Mouse (Mus musculus) heart, adult 9 months (tissue): Measurements from ENCODE around the gene Tmem199.

ENCODE experiments used
- DNase-seq, 2 experiments: peaks; one replicate each; pipeline ENCODE4 v3.0.0; 2022; ENCODE audit warnings: low spot score in 2 of 2

Gene Tmem199

DNA sequence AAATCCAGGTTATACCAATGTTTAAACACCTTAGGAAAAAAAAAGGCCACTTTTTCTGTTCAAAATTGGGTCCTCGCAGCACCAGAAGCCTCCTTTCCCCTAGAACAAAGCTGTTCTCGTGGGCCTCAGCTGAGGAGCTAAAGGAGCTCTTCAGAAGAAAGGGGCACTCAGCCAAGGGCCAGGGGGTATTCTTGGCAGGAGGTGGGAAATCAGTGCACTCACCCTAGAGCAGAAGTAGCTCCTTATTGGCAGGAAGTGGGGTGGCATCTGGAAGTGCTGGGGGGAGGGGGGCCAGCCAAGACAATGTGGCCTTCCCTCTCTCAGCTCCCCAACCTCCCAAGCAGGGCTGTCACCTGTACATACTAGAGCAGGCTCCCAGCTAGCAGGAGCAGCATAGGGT lies 12.9 kb upstream of the Tmem199 start:
- no peak for DNase-seq

DNA sequence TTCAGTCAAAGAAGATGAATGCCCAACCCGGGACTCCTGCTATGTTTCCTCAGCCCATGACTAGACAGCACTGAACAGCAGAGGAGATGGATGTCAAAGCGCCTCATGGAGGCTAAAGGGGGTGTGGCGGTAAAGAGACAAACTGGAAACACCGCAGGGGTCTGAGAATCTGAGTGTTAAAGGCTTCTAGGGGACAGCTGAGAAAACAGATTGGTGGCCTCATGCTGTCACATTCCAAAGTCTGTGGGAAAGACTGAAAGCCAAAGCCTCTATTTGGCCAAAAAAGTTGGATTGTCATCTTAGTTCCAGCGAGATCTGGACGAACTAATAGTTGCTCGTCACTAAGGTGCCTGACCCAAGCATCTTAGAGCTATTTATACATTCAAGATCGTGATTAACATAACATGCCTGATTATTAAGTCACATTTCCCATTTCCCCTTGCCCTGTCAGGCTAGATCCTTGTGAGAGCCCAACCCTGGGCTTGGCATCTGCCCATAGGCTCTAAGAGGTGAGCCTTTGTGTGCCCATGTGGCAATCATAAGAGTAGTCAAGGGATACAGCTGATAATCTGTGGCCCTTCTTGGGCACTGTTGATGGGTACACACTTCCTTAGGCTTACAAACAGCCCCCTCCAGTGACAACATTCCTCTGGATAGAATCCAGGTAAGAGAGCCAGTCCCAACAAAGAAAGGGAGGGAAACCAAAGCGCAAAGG lies 11.4 kb upstream of the Tmem199 start:
- peak in 1 of 2 experiments; percentile 34 for DNase-seq

GRCm38 (mm10) chr11:78522481-78522997 lies 10.6 kb upstream of the Tmem199 start:
- DNase-seq: peak in 1 of 2 experiments; percentile 54

DNA sequence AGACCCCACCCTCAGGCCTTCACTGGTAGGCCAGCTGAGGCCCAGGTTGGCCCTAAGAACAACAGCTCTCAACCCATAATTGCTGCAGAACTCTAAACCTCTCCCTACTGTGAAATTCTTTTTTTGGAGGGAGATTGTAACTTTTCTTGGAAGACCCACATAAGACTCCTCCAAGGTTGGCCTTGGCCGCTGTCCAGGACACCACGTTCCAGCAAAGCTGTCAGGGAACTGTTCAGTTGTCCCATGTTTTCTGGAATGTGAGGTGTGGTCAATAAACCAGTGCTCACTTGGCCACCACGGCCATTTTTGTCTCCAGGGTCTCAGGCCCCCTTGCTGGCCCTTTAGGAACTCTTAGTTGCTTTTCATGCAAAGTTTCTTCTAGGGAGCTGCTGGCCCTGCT lies 9.9 kb upstream of the Tmem199 start:
- DNase-seq: peak in 1 of 2 experiments; percentile 9

DNA sequence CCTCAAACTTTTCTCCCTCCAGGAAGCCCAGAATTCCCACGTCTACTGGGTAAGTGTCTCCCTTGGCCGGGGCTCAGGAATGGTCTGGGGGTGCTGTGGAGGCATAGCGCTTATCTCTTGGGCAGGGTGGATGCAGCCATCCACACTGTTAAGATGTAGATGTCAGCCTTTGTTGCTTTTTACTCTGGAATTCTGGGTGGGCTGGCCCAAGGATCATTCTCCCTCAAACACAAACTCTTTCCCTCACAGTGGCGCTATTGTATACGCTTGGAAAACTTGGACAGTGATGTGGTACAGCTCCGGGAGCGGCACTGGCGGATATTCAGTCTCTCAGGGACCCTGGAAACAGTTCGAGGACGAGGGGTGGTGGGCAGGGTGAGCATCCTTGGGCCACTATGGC lies 7.0 kb upstream of the Tmem199 start:
- no peak for DNase-seq

DNA sequence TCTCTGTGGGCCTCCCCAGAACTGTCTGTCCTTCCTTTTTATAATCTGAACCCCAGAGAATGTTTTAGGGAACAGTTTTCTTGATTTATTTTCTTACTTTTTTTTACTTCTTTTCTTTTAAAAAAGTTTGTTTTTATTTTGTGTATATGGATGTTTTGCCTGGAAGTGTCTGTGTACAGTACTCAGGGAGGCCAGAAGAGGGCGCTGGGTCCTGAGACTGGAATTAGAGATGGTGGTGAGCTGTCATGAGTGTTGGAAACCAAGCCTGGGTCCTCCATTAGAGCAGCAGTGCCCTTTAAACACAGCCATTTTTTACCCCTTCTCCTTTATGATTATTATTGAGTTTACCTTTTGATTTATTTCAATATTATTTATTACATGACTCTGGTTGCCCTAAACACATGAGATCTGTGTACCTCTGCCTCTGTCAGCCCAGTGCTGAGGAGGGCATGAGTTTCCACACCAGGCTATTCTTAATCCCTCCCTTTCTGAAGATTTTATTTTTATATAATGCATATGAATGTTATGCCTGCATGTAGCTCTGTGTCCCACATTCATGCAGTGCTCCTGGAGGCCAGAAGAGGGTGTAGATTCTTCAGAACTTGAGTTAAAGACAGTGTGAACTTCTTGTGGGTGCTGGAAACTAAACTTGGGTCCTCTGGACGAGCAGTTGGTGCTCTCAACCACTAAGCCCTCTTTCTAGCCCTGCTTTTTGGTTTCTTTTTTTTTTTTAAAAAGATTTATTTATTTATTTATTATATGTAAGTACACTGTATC lies 3.8 kb upstream of the Tmem199 start:
- no peak for DNase-seq

DNA sequence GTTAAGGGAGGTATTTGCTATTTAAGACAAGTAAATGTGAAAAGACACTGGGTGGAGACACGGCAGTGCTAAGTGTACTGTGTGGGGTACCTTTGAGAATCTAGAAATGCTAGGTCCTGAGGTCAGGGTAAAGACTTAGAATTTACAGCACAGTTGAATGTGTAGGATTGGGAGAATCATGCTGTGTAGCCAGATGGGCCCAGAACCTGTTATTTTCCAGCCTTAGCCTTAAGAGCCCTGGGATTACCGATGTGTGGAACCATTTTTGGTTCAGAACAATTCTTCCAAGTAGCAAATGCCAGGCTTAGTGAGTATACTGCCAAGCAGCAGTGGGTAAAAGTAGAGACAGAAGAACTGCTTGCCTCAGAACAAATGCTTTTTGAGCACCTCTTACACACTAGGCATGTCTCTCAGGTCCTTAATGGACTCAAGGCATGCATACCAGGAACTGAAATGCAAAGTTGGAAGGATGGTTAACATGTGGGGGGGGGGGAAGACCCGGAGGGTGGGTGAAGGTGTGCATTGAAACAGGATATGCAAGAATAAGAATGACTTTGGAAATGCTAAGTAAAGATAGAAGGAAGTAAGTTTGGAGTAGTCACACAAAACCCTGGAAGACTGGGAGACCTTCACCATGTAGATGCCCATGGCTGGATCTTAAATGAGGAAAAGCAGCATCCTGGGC lies 1.3 kb upstream of the Tmem199 start:
- no peak for DNase-seq

DNA sequence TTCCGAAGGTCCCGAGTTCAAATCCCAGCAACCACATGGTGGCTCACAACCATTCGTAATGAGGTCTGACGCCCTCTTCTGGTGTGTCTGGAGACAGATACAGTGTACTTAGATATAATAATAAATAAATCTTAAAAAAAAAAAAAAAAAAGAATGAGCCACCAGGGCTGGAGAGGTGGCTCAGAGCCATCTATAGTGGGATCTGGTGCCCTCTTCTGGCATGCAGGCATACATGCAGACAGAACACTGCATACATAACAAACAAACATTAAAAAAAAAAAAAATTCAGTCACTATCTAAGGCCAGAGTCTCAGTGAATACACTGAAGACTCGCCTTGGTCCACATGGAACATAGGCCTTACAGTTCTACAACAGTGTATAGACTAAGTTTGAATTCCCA lies 2.8 kb downstream of the Tmem199 start:
- DNase-seq: no peak

DNA sequence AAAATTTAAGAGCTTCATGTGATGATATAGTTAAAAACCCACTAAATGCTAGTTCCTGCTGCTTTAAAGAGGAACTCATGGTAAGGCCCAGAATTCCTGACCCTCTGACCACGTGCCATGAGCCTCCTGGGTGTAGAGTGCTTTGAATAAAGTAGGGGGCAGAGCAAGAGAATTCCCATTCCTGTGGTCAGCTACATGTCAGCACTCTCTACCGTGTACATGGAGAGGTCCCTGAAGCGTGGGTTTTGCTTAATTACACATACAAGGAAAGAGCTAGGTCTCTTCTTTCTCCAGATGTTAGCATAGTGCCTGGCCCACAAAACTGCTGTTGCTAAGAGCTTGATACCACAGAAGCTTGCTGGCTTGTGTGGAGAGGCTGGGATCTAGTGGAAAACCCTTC lies 6.5 kb downstream of the Tmem199 start:
- DNase-seq: no peak

DNA sequence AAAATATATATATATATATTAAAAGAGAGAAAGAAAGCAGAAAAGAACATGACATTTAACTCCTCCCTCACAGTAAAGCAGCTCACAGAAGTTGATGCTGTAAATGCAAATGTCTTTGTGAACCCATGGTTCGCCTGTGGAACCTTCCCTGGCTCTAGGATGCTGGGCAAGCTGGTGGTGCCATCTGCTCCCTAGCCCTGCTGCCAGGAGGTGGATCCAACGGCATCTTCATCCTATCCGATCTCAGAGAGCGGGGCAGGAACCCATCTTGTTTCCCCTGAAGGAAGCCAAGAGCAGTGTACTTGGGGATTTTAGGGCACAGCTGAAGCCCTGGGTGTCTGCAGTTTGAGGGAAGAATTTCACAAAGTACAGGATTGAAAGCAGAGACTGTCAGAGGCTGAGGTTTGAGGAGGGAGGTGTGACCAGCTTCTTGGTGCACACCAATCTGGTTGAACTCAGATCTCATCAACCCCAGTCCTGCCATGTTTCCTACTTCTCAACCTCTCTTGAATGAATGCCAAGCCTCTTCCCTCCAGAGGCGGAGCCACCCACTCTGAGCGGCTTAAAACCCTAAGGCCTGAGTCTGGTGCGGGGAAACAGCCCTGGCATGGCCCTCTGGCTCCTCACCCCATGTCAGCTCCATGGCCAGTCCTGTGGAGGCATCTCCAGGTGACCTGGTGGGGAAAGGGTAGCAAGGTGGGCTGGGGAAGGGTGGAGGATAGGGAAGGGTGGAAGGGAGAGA lies 8.9 kb downstream of the Tmem199 start, which contains the start of gene Sebox:
Sebox (plus strand) TSS at position 539 of the 742 bp plus-strand sequence.
- DNase-seq: no peak

DNA sequence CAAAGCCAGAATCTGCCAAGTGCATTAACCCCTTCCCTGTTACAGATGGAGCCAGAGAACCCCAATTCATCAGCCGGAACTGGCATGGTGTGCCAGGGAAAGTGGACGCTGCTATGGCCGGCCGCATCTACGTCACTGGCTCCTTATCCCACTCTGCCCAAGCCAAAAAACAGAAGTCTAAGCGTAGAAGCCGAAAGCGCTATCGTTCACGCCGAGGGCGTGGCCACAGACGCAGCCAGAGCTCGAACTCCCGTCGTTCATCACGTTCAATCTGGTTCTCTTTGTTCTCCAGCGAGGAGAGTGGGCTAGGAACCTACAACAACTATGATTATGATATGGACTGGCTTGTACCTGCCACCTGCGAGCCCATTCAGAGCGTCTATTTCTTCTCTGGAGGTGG lies 10.4 kb downstream of the Tmem199 start:
- DNase-seq: no peak

- DNase-seq: no peak
Observed at GRCm38 (mm10) chr11:78500623-78501202, 11.3 kb downstream of the Tmem199 start.

- DNase-seq: no peak
Observed at GRCm38 (mm10) chr11:78499543-78499942, 12.4 kb downstream of the Tmem199 start.

DNA sequence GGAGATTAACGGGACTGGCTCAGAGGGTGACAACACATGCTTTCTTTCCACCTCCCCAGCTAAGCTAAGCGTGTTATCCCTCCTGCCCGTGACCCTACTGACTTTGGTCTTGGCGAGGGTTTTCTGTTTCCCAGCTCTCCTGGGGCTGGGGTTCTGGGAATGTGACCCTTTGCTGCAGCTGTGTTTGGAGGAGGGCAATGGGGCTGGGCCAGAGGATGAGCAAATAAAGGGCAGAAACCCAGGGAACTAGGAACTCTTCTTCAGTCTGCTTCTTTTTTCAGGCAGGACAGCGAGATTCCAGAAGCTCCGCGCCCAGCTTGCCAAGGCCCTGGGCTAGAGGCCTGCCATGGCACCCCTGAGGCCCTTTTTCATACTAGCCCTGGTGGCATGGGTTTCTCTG lies 13.0 kb downstream of the Tmem199 start, which contains the start of gene Vtn:
Vtn (plus strand) TSS at position 88 of the 400 bp plus-strand sequence.
- peak; percentile 59 to 66 for DNase-seq

- peak; percentile 89 to 92 for DNase-seq
Observed at GRCm38 (mm10) chr11:78497544-78498522, 14.1 kb downstream of the Tmem199 start, which contains the start of gene Sarm1. Sarm1 (minus strand) TSS chr11:78497754.

DNA sequence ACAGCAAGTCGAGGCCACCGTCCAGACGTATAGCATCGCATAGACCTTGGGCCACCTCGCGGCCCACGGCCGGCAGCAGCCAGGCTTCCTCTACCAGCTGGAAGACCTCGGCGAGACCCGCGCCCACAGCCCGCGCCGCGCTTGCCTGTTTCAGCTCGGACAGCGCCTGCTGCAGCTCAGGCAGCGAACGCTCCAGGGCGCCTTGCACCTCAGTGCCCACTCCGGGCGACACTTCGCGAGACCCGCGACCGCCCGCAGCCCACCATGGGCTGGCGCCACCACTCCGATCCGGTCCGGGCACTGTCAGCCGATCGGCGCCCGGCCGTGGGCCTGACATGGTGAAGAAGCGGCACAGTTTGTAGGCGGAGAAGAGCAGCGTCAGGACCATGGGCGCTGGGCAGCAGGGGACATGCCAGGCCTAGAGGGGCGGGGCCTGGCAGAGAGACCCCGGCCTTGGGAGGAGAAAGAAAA lies 14.9 kb downstream of the Tmem199 start:
- no peak for DNase-seq

- no peak for DNase-seq
Observed at GRCm38 (mm10) chr11:78495904-78496303, 16.1 kb downstream of the Tmem199 start.

DNA sequence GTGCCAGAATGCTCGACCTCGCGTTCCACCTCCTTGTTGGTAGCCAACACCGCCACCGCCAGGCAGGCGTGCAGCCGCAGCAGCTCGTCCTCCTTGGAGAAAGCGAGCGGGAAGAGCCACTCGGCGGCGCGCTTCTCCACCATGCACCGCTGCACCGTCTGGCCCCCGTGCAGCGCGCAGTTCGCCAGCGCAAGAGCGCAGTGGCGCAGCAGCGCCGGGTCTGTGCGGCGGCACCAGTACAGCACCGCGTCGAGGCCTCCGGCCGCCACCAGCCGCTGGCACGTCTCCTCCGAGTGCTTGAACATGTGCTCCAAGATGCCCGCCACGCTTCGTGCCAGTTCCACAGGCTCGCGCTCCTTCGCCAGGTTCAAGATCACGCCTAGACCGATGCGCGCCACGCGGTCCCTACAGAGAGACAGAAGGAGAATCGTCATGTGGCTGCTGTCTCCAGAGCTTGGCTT lies 21.2 kb downstream of the Tmem199 start:
- DNase-seq: no peak

DNA sequence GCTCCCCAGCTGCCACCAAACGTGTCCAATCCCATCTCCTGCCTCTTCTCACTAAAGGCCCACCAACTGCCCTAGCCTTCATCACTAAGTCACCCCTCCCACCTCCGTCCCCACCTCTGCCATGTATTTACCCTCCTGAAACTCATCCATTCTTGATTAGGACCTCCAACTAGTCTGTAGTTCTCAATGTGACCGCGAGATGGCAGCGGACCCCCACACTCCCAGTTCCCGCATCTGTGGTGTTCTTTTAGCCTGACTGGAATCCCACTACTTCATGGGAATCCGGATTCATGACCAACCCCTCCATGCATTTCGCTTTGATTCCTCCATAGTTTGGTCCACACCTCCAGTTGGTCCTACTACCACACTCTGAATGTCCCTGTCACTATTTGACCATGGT lies 23.8 kb downstream of the Tmem199 start:
- peak; percentile 44 to 62 for DNase-seq

- DNase-seq: no peak
Observed at GRCm38 (mm10) chr11:78483639-78484038, 28.3 kb downstream of the Tmem199 start.
